Mouse (Mus musculus) left cerebral cortex, adult 2 months (tissue): Measurements from ENCODE around the gene Znrd1as. TPM values are rescaled to one million over a fixed set of nuclear protein-coding genes. Genes with fewer than 3 reads are reported as not detected.

Experiments
- DNase-seq, 2 experiments: peaks; one replicate each; pipeline ENCODE4 v3.0.0; 2021 to 2022; ENCODE audit warnings: low spot score in 2 of 2, mixed read lengths in 1 of 2; ENCODE audit errors: extremely low spot score in 1 of 2
- H3K27ac ChIP-seq: fragments of 200-600 bp; 2 replicates; pipeline ENCODE4 v1.8.1; 2022
- H3K4me3 ChIP-seq: fragments of 200-600 bp; 2 replicates; pipeline ENCODE4 v1.8.1; 2022
- CTCF ChIP-seq: fragments of 200-600 bp; IDR thresholded peaks from 2 replicates; pipeline ENCODE4 v1.8.1; 2022; ENCODE audit warnings: antibody characterized with exemption, mild to moderate bottlenecking, moderate library complexity
- intact Hi-C: fragments of 180-260 bp; cut with DNase I; formaldehyde crosslinking; loops from one replicate; pipeline ENCODE4 v1.15.1; 2025
- total RNA-seq, 2 experiments: library from RNA; stranded (reverse); gene quantifications; 2 replicates each; pipeline ENCODE4 v1.2.3; 2021

Znrd1as gene
- total RNA-seq, 2 experiments from 2014 or later = 5.3 to 6.2 TPM

DNA sequence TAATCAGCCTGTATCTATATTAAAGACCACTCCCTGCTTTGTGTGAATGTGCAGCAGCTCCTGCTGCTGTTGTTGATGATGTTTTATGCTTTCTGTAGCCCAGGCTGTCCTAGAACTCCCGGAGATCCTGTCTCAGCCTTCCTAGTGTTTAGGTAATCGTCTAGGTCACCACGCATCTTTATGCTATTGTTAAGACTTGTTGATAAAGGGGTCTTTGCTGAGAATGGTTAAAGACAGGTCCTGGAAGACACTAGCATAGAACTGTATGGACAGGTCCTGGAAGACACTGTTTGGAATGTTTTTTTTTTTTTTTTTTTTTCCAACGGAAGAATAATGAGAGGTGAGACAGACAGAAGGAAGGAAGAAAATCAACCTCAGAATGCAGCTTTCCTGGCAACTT, 45.0 kb downstream of the Znrd1as start:
- Histone ChIP-seq H3K27ac (no peak overlapping the region), H3K4me3 (peak overlapping the region; percentile 65)
- intact Hi-C loops = no loop called here
- DNase-seq = no peak
- TF ChIP-seq CTCF = no peak

DNA sequence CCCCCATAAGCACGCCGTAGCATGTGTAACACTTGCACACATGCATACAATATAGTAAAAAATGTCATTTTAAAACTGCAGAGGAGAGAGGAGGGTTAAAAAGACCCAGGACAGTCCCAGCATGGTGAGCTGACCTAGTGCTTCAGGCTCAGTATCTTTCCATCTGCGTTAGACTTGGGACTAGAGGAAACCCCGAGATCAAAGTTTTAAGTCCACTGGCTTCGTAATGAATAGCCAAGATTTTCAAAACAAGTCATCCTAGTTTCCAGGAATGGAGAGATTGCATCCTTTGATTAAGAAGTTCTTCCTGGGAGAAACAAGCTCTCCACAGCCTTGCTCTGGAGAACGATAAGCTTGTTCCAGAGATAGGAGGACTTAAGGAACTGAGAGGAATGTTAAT, 49.8 kb downstream of the Znrd1as start:
- TF ChIP-seq CTCF = no peak
- H3K4me3 ChIP-seq = no peak overlapping the region
- no peak for DNase-seq
- intact Hi-C loops = no loop called here
- H3K27ac ChIP-seq = no peak overlapping the region

DNA sequence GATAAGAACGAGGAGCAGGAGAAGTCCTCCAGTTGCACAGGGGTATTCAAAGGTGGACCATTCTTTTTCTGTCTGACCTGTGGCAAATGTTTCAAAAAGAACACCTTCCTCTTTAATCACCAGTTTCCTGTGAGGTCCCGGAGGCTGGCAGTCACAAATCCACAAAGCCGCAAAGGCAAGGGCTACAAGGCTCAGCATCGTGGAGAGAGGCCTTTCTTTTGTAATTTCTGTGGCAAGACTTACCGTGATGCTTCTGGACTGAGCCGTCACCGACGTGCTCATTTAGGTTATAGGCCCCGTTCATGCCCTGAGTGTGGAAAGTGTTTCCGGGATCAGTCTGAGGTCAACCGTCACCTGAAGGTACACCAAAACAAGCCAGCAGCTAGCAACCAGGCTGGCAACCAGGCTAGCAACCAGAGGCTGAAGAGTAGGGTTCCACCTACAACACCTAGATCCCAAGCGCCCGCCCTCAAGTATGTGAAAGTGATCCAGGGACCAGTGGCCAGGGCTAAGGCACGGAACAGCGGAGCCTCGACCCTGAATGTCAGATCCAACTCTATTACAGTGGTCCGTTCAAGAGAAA, 51.2 kb downstream of the Znrd1as start:
- no peak for TF ChIP-seq CTCF
- DNase-seq = no peak
- H3K4me3 ChIP-seq = no peak overlapping the region
- intact Hi-C loops = no loop called here
- no peak overlapping the region for H3K27ac ChIP-seq

DNA sequence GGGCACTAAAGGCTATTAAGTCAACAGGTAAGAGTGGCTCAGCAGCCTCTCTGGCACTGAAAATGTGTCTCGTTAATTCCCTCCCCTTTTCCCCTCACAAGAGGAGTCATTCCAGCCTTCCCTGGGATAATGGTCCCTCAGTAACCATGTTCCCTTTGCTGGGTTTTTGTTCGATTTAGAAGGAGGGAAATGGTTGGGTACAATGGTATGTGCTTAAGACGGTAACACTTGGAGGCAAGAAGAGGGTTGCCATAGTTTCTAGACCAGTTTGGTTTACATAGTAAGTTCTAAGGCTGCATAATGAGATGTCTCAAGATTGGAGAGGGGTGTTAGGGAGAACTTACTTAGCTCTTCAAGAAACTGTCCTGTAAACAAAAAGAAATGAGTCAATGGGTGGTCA, 53.3 kb downstream of the Znrd1as start:
- DNase-seq = no peak
- intact Hi-C loops = no loop called here
- no peak for TF ChIP-seq CTCF
- Histone ChIP-seq H3K27ac (no peak overlapping the region), H3K4me3 (no peak overlapping the region)

DNA sequence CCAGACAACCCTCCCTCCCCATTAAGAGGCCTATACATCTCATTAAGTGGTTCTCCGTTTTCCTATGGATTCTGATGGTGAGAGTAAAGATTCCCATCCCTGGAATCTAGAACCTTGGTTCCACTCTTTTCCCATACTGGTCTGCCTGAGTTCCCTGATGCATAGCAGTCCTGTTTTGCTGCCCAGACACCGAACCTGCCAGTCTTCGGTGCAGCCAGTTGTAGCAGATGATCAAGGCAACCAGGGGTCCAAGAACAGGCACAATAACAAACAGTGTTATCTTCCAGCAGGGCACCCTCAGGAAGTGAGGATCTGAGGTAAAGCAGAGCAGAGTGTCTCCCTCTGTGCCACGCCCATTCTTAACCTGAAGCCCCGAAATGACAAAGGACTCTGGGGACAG, 53.7 kb downstream of the Znrd1as start:
- DNase-seq = no peak
- intact Hi-C loops = no loop called here
- TF ChIP-seq CTCF = no peak
- H3K4me3 ChIP-seq = no peak overlapping the region
- no peak overlapping the region for H3K27ac ChIP-seq

Other genes with a start within 250 kb of the Znrd1as start
- gene H2-M10.5, start 185.7 kb upstream of the Znrd1as start, total RNA-seq = not detected
- not detected for gene H2-M10.6, start 146.4 kb upstream of the Znrd1as start, total RNA-seq
- 10 to 100 TPM; 18.6 to 22.7 TPM for gene Trim26, start 121.5 kb upstream of the Znrd1as start, total RNA-seq
- gene Trim15, start 91.4 kb upstream of the Znrd1as start, total RNA-seq = not detected
- gene Trim10, start 89.0 kb upstream of the Znrd1as start, total RNA-seq = not detected
- not detected for gene Trim40, start 68.5 kb upstream of the Znrd1as start, total RNA-seq
- not detected for gene Trim31, start 60.5 kb upstream of the Znrd1as start, total RNA-seq
- 10 to 100 TPM in 1 of 2 experiments, 1 to 10 TPM in 1; 8.2 to 12.5 TPM for gene Rnf39, start 15.7 kb upstream of the Znrd1as start, total RNA-seq
- 100 to 1,000 TPM; 132 to 146 TPM for gene Ppp1r11, start 6.9 kb upstream of the Znrd1as start, total RNA-seq
- 10 to 100 TPM; 30.6 to 31.6 TPM for gene Znrd1, start within 50 bp of the Znrd1as start, total RNA-seq
- gene 2410137M14Rik, start 22.6 kb downstream of the Znrd1as start, total RNA-seq = not detected
- under 1 TPM; 0.61 to 0.75 TPM for gene H2-M5, start 30.9 kb downstream of the Znrd1as start, total RNA-seq
- 10 to 100 TPM; 16.7 to 17.8 TPM for gene Zfp57, start 42.6 kb downstream of the Znrd1as start, total RNA-seq
- gene Mog, start 64.8 kb downstream of the Znrd1as start, total RNA-seq = 10 to 100 TPM; 29.1 to 29.2 TPM
- 100 to 1,000 TPM; 687 to 720 TPM for gene Gabbr1, start 87.4 kb downstream of the Znrd1as start, total RNA-seq
- under 1 TPM in 1 of 2 experiments, not detected in 1; 0.12 TPM for gene Olfr90, start 129.9 kb downstream of the Znrd1as start, total RNA-seq
- gene Olfr91, start 139.7 kb downstream of the Znrd1as start, total RNA-seq = not detected
- not detected for gene Olfr92, start 161.5 kb downstream of the Znrd1as start, total RNA-seq
- not detected for gene Olfr93, start 202.9 kb downstream of the Znrd1as start, total RNA-seq
- not detected for gene Ubd, start 235.3 kb downstream of the Znrd1as start, total RNA-seq
- not detected for gene Olfr94, start 242.4 kb downstream of the Znrd1as start, total RNA-seq